Mouse (Mus musculus) limb, embryonic 11.5 days (tissue): ENCODE measurements around the gene Kdm7a. TPM values are rescaled to one million over a fixed set of nuclear protein-coding genes. Genes with fewer than 3 reads are reported as not detected.

Experiments
- ATAC-seq: fragments of 200-750 bp; cut with Nextera tagmentation; 2 replicates; pipeline ENCODE4 v1.8.0; 2017; ENCODE audit warnings: low read depth; ENCODE audit not compliant: insufficient number of reproducible peaks, low FRiP score, low TSS enrichment
- DNase-seq: peaks from one replicate; pipeline ENCODE4 v3.0.0-alpha.2; 2015; ENCODE audit warnings: low spot score
- H3K27ac ChIP-seq: fragments of 300-500 bp; sonication (generic); replicated peaks from 2 replicates; pipeline ENCODE4 v1.5.1; 2014; ENCODE audit warnings: low read depth, mild to moderate bottlenecking, low read length
- H3K27me3 ChIP-seq: fragments of 300-500 bp; sonication (generic); 2 replicates; pipeline ENCODE4 v1.6.1; 2014; ENCODE audit warnings: mild to moderate bottlenecking, low read length, mixed read lengths; ENCODE audit not compliant: control insufficient read depth, insufficient read depth
- H3K36me3 ChIP-seq: fragments of 300-500 bp; sonication (generic); 2 replicates; pipeline ENCODE4 v1.6.1; 2014; ENCODE audit warnings: mild to moderate bottlenecking, low read length, moderate library complexity, mixed read lengths; ENCODE audit not compliant: control insufficient read depth, insufficient read depth
- H3K4me1 ChIP-seq: fragments of 300-500 bp; sonication (generic); 2 replicates; pipeline ENCODE4 v1.6.1; 2014; ENCODE audit warnings: low read length, mixed read lengths; ENCODE audit not compliant: control insufficient read depth, insufficient read depth
- H3K4me2 ChIP-seq: fragments of 300-500 bp; sonication (generic); 2 replicates; pipeline ENCODE4 v1.6.1; 2014; ENCODE audit warnings: low read depth, mild to moderate bottlenecking, moderate library complexity; ENCODE audit not compliant: severe bottlenecking
- H3K4me3 ChIP-seq: fragments of 300-500 bp; sonication (generic); 2 replicates; pipeline ENCODE4 v1.5.1; 2014; ENCODE audit warnings: low read depth, low read length
- H3K9ac ChIP-seq: fragments of 300-500 bp; sonication (generic); 2 replicates; pipeline ENCODE4 v1.6.1; 2014; ENCODE audit warnings: mild to moderate bottlenecking, low read length
- H3K9me3 ChIP-seq: fragments of 300-500 bp; sonication (generic); 2 replicates; pipeline ENCODE4 v1.6.1; 2016; ENCODE audit warnings: low read length; ENCODE audit not compliant: control insufficient read depth
- WGBS: fragments of 180-500 bp; shearing (Covaris S2); extraction: QIAGEN DNeasy Blood & Tissue Kit; methylation state at CpG from one replicate; pipeline ENCODE4 v1.1.7; 2014; 5-methylcytosine and 5-hydroxymethylcytosine counted together
- polyA plus RNA-seq: library from polyadenylated mRNA; unstranded; fragments of >200 nt; fragmentation: Nextera tagmentation; extraction: Ambion mirVana; gene quantifications from 2 replicates; pipeline ENCODE4 v1.2.1, GENCODE M21; 2014

Gene Kdm7a
- polyA plus RNA-seq, 1 experiment from 2014 or later, result 10.7 TPM

DNA sequence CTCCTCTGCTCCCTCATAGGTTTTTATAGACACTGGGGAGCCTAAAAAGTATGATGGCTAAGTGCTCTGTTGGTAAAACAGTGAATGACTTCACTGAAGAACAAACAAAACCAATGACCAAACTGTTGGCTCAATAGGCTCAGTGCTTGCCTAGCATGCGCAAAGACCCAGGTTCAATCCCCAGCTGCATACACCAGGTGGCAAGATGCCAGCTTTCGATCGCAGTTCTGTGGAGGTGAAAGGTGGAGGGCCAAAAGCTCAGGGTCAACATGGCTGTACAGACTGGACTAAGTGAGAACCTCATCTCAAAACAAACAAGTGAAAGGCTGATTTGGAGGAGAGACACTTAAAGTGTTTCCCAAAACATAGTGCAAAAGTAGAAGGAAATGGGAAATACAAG, 10.5 kb upstream of the Kdm7a start:
- Histone ChIP-seq H3K9me3 (no peaks in the 10 kb centered on the region), H3K27ac (no peak overlapping the region), H3K4me2 (no peak overlapping the region), H3K4me1 (no peaks in the 10 kb centered on the region), H3K4me3 (no peak overlapping the region), H3K27me3 (no peaks in the 10 kb centered on the region), H3K36me3 (no peaks in the 10 kb centered on the region), H3K9ac (no peak overlapping the region)
- ATAC-seq, result no peak
- WGBS, result 94% methylated on average over 3 of the region's 3 CpGs
- DNase-seq, result no peak

DNA sequence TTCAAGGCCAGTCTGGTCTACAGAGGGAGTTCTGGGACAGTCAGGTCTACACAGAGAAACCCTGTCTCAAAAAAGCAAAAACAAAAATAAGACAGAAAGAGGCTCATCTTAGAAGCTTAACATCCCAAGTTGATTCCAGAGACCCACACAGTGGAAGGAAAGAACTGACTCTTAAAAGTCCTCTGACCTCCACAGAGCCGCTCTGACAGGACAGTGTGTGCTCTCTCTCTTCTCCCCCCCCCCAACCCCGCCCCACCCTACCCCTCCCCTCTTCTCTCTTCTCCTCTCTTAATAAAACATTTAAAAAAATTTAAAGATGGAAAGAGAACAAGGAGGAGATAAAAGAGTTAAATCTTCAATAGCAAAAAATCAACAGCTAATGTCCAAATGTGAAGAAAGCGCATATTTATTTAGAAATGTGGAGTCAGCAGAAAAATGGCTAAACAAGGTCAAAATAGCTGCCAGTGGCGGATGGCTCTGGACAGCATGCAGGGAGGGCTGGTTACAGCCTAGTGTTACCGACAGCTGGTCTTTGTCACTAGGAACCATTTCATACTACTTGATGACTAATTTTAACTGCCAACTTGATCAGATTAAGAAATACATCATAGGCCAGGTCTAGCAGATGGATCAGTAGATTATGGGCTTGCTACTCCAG, 8.5 kb upstream of the Kdm7a start:
- H3K27ac ChIP-seq, result no peak overlapping the region
- H3K4me1 ChIP-seq, result no peaks in the 10 kb centered on the region
- H3K27me3 ChIP-seq, result no peaks in the 10 kb centered on the region
- no peaks in the 10 kb centered on the region for H3K36me3 ChIP-seq
- no peak overlapping the region for H3K9ac ChIP-seq
- 82% methylated on average over 5 of the region's 5 CpGs for WGBS
- no peak overlapping the region for H3K4me2 ChIP-seq
- DNase-seq (no peak), ATAC-seq (no peak)
- H3K4me3 ChIP-seq, result no peak overlapping the region
- H3K9me3 ChIP-seq, result no peaks in the 10 kb centered on the region

DNA sequence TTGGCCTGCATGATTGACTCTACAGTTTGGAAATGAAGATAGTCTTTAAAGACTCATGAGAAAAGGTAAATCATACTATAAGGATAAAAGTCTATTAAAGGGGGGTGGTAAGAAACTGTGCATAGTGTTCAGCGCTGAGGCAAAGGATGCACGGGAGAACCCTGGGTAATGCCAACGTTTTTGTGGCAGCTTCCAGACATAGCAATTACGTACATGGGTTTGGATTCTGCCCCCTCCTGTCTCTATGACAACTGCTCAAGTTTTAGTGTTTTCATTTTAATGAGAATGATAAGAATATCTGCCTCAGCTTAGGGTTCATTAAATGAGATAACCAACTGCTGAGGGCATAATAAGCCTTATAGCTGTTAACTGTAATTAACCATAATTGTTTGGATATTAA, 3.1 kb upstream of the Kdm7a start:
- Histone ChIP-seq H3K4me2 (no peak overlapping the region), H3K36me3 (no peaks in the 10 kb centered on the region), H3K27me3 (no peaks in the 10 kb centered on the region), H3K4me1 (no peaks in the 10 kb centered on the region), H3K27ac (no peak overlapping the region), H3K9me3 (no peaks in the 10 kb centered on the region), H3K9ac (no peak overlapping the region), H3K4me3 (no peak overlapping the region)
- DNase-seq, result no peak
- no peak for ATAC-seq
- 82% methylated on average over 4 of the region's 4 CpGs for WGBS

DNA sequence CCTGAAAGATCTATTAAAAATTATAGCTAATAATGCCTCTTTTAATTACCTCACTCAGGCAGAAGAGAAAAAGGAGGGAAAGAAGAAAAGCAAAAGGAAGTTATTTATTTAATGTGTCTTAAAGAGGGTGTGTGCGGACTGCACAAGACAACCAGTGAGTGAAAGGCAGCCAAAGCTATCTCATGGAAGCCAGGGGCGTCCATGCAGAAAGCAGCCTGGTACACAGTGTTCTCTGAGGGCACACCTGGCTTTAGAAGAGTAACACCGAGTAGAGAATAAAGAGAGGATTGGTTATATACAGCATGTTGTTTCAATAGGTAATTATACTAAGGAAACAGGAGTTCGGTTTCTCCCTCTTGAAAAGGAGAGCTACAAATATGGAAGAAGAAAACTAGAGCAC, 1.6 kb upstream of the Kdm7a start:
- H3K36me3 ChIP-seq, result no peaks in the 10 kb centered on the region
- no peaks in the 10 kb centered on the region for H3K9me3 ChIP-seq
- no peak for DNase-seq

DNA sequence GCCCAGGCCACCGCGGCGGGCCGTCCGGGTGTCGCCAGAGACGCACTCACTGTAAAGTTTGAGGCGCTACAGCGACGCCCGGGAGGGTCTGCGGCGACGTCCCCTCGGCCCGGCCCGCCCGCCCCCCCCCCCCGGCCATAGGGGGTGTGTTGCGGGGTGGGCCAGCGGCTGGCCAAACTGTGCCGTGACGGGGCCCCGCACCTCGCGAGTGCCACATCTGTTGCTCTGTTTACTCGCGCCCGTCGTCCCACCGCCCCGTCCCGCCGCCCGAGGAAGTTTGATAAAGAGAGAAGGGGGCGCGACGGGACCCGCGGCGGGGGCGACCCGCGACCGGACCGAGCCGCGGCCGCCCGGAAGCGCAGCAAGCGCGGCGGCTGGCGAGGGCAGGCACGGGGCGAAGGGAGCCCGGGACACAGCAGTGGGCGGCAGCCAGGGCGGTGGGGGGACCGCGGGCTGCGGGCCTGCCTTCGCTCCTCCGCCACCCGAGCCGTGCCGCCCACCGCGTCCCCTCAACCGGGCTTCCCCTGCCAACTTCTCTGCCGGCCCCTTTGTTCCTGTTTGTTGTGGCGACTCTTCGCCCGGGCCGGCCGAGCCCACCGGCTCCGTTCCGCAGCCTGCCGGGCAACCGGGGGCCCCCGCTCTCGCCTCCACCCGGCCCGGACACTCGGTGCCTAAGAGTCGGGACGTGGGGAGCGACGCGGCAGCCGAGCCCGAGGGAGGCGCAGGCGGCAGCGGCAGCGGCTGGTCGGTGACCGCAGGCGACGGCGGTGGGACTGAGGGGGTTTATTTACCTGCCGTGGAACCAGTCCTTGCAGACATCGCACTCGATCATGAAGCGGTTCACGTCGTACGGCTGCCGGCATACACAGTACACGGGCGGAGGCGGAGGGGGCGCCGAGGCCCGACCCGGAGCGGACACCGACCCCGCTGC, 674 bp downstream of the Kdm7a start:
- peak overlapping the region; percentile 96 for H3K27ac ChIP-seq
- ATAC-seq (peak; percentile 61), DNase-seq (no peak)
- H3K4me2 ChIP-seq, result peak overlapping the region; percentile 65
- H3K36me3 ChIP-seq, result no peaks in the 10 kb centered on the region
- no peaks in the 10 kb centered on the region for H3K9me3 ChIP-seq
- under 1% methylated on average over 97 of the region's 121 CpGs for WGBS
- H3K27me3 ChIP-seq, result no peaks in the 10 kb centered on the region
- H3K9ac ChIP-seq, result peak overlapping the region; percentile 89
- H3K4me3 ChIP-seq, result peak overlapping the region; percentile 92
- no peaks in the 10 kb centered on the region for H3K4me1 ChIP-seq

More for the DNA sequence above, 1.6 kb upstream of the Kdm7a start:
- no peak overlapping the region for H3K4me3 ChIP-seq
- 89% methylated on average over 4 of the region's 4 CpGs for WGBS
- H3K9ac ChIP-seq, result no peak overlapping the region
- ATAC-seq, result no peak
- no peak overlapping the region for H3K4me2 ChIP-seq
- no peaks in the 10 kb centered on the region for H3K27me3 ChIP-seq
- H3K4me1 ChIP-seq, result no peaks in the 10 kb centered on the region
- no peak overlapping the region for H3K27ac ChIP-seq

DNA sequence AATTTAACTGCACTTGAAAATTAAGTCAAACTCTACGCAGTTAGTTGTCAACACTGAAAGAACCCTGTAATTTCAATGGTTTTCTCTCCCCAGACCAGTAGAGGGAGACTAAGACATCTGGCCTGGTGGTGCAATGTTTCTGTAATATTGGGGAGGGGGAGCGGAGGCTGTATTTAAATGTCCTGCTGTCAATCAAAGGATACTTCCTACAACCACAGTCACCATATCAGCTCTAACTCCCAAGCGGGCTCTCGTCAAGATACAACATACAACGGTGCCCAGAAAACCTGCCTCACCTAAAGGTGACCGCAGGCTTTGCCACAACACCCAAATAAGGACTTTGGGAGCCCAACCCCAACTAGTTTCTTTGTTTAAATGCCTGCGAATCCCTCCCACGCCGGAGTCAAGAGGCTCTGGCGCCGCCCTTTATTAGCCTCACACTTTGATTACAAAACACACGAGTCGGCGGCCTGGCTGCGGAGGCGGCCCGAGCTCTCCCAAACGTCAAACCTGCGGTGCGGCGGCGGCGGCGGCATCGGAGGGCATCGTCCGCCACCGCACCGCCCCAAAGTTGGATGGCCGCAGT, 1.4 kb downstream of the Kdm7a start:
- Histone ChIP-seq H3K9me3 (no peaks in the 10 kb centered on the region), H3K4me3 (peak overlapping the region; percentile 92), H3K4me1 (no peaks in the 10 kb centered on the region), H3K27ac (peak overlapping the region; percentile 96), H3K27me3 (no peaks in the 10 kb centered on the region), H3K9ac (peak overlapping the region; percentile 89), H3K4me2 (peak overlapping the region; percentile 65), H3K36me3 (no peaks in the 10 kb centered on the region)
- DNase-seq (peak; percentile 79), ATAC-seq (peak; percentile 49)
- under 1% methylated on average over 30 of the region's 30 CpGs for WGBS

DNA sequence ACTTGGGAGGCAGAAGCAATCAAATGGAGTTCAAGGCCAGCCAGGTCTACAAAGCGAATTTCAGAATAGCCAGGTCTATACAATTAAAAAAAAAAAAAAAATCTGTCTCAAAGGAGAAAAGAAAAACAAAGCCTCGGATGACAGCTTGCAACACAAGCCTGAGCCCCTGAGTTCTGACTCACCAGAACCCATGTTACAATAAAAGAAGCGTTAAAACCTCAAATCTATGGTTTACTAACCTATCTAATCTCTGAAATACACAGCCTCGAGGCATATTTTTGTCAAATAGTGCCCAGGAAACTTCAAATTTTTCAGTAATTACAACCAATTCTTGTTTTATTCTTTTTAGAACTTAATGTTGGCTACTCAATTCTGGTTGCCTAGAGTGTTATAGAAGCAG, 2.1 kb downstream of the Kdm7a start:
- H3K36me3 ChIP-seq, result no peaks in the 10 kb centered on the region
- no peak overlapping the region for H3K9ac ChIP-seq
- WGBS, result 72% methylated on average over 4 of the region's 4 CpGs
- no peak for DNase-seq
- no peak overlapping the region for H3K27ac ChIP-seq
- H3K27me3 ChIP-seq, result no peaks in the 10 kb centered on the region
- no peaks in the 10 kb centered on the region for H3K4me1 ChIP-seq
- no peak overlapping the region for H3K4me3 ChIP-seq
- peak overlapping the region; percentile 65; the same call in 1 of the 2 replicates for H3K4me2 ChIP-seq
- ATAC-seq, result no peak
- H3K9me3 ChIP-seq, result no peaks in the 10 kb centered on the region

DNA sequence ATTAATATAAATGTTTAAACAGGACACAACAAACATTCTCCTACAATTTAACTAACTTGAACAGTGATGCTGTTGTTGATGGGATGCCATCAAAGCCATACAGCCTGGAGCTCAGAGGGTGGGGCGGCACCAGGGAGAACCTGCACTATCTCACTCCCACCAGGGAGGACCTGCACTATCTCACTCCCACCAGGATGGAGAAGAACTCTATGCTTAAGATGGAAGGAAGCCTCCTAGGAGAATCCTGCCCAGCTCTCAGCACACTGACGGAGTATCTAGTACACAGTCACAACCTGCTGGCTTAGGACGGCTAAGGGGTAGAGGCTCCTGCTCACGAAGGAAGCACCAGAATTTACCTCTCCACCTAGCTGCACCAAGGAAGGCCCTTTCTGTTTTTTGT, 3.4 kb downstream of the Kdm7a start:
- Histone ChIP-seq H3K27me3 (no peaks in the 10 kb centered on the region), H3K9ac (no peak overlapping the region), H3K4me3 (no peak overlapping the region), H3K4me1 (no peaks in the 10 kb centered on the region), H3K36me3 (no peaks in the 10 kb centered on the region), H3K27ac (0 out of 2 replicates have a peak overlapping the region, but pooled peaks have one; percentile 12), H3K4me2 (no peak overlapping the region), H3K9me3 (no peaks in the 10 kb centered on the region)
- 85% methylated on average over 4 of the region's 4 CpGs for WGBS
- ATAC-seq, result no peak
- no peak for DNase-seq
